Mouse (Mus musculus) MEL (cell line): Measurements from ENCODE around the gene Iqub.

Experiments used
- CHD1 ChIP-seq: IDR thresholded peaks from 2 replicates; pipeline ENCODE4 v1.6.1; 2012; ENCODE audit warnings: low read depth, mild to moderate bottlenecking, inconsistent platforms, low read length, improper control_type of control experiment
- MAX ChIP-seq: IDR thresholded peaks from 2 replicates; pipeline ENCODE4 v1.6.1; 2011; ENCODE audit warnings: low read length, improper control_type of control experiment
- POLR2A ChIP-seq, 2 experiments: IDR thresholded peaks; 2 replicates each; pipeline ENCODE4 v1.6.1; 2011 to 2012; ENCODE audit warnings: low read length in 2 of 2, mild to moderate bottlenecking in 2 of 2, control low read depth in 1 of 2, improper control_type of control experiment in 1 of 2, low read depth in 1 of 2, moderate library complexity in 1 of 2; ENCODE audit not compliant: control insufficient read depth in 1 of 2, insufficient read depth in 1 of 2, poor library complexity in 1 of 2

- TF ChIP-seq MAX (no peak), CHD1 (no peak), POLR2A (IDR thresholded peaks at IDR 0.05; ENCODE audit: control insufficient read depth in 1 of 2, insufficient read depth in 1 of 2, low read depth in 1 of 2, low read length in 2 of 2, poor library complexity in 1 of 2) (no peak)
These were observed at the start of gene Iqub for GRCm38 (mm10) chr6:24514552-24515284.
